In the genomic region with DNA sequence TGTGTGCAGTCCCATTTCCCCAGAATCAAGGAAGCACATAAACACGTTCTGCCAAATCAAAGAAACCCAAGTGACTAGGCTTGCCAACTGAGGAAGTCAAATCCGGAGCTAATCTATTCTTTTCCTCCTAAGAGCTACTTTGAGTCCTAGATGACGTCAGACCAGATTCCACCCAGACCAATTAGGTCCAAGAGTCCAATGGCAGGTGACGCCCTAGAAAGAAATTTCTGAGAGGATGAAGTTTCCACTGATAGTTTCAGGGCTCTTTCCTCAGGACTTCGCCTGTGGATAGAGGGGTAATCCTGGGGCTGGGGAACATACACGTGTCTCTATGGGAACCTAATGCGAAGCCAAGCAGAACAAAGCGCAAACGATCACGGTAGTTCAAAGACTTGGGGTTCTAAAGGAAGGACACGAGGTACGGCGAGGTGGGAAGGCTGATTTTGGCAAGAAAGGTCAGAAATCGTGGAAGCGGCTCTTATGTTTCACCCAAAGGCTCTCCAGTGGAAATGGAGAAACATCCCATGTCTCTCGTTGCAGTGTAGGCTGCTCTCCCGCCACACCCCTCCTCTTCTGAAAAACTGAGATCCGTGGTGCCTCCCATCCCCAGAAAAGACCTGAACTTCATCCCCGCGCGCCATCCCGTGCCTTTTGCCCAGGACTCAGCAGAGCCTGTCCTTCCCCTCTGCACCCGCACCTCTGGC, we compare ENCODE assay signal across 8 mouse cellular contexts. TPM values are rescaled to one million over a fixed set of nuclear protein-coding genes. Genes with fewer than 3 reads are reported as not detected.
DNase-seq lines count a peak whose midpoint lies in the region; ATAC-seq and TF ChIP-seq lines count a peak whose summit lies in the region.

No protein-coding gene starts in this region.

- DNase-seq in thymus, adult 2 months = no peak
- no peak for DNase-seq in thymus, postnatal 14 days
- DNase-seq in embryo, embryonic 10.5 days (ENCODE audit: low spot score) = peak; percentile 75
- peak; percentile 52 for DNase-seq in kidney, postnatal 10 days
- peak; percentile 41 for DNase-seq in midbrain, embryonic 10.5 days (ENCODE audit: low spot score)
- DNase-seq in gastrocnemius, adult 8-10 months (ENCODE audit: low spot score in 2 of 2) = no peak
- no peak for DNase-seq in thymus, postnatal 25 days

- peak overlapping the region; percentile 50 for H3K4me3 ChIP-seq in thymus, adult 2 months (ENCODE audit: control insufficient read depth, insufficient read depth, low read length)
- peak overlapping the region; percentile 80 for H3K4me3 ChIP-seq in heart, embryonic 16.5 days (ENCODE audit: low read length)
- H3K4me3 ChIP-seq in midbrain, embryonic 10.5 days = peak overlapping the region; percentile 70

- H3K9me3 ChIP-seq in heart, embryonic 16.5 days (replicated peaks; ENCODE audit: control insufficient read depth, low read length) = no peaks in the 10 kb centered on the region
- no peaks in the 10 kb centered on the region for H3K9me3 ChIP-seq in midbrain, embryonic 10.5 days (replicated peaks)

- no peaks in the 10 kb centered on the region for H3K27me3 ChIP-seq in thymus, adult 2 months (ENCODE audit: control insufficient read depth, insufficient read depth, low read length)
- H3K27me3 ChIP-seq in heart, embryonic 16.5 days (ENCODE audit: control insufficient read depth, insufficient read depth, low read length) = no peaks in the 10 kb centered on the region
- H3K27me3 ChIP-seq in midbrain, embryonic 10.5 days (ENCODE audit: low read depth, poor library complexity, severe bottlenecking) = no peaks in the 10 kb centered on the region

- peaks cover 3% of the 10 kb centered on the region; the same call in 1 of the 2 replicates for H3K36me3 ChIP-seq in thymus, adult 2 months (ENCODE audit: control insufficient read depth, insufficient read depth, low read length)
- H3K36me3 ChIP-seq in heart, embryonic 16.5 days (ENCODE audit: control insufficient read depth, insufficient read depth) = peaks cover 20% of the 10 kb centered on the region
- H3K36me3 ChIP-seq in midbrain, embryonic 10.5 days = peaks cover 40% of the 10 kb centered on the region

- WGBS in thymus, adult 2 months = under 1% methylated on average over 23 of the region's 23 CpGs
- 1% methylated on average over 23 of the region's 23 CpGs for WGBS in heart, embryonic 16.5 days
- WGBS in midbrain, embryonic 10.5 days = under 1% methylated on average over 23 of the region's 23 CpGs

- no peak for TF ChIP-seq CTCF in thymus, adult 2 months (IDR thresholded peaks at IDR 0.05; ENCODE audit: borderline replicate concordance, control insufficient read depth, extremely low read depth, insufficient read depth, low read length, poor library complexity)

- peaks cover 9% of the 10 kb centered on the region for H3K4me1 ChIP-seq in thymus, adult 2 months (replicated peaks; ENCODE audit: control insufficient read depth, insufficient read depth, low read length)
- H3K4me1 ChIP-seq in heart, embryonic 16.5 days (ENCODE audit: control insufficient read depth, insufficient read depth, low read length) = peaks cover 20% of the 10 kb centered on the region
- peaks cover 26% of the 10 kb centered on the region for H3K4me1 ChIP-seq in midbrain, embryonic 10.5 days

- H3K4me2 ChIP-seq in heart, embryonic 16.5 days (ENCODE audit: low read depth, low read length) = peak overlapping the region; percentile 82

- 0 out of 2 replicates have a peak overlapping the region, but pooled peaks have one; percentile 0 for H3K27ac ChIP-seq in thymus, adult 2 months (ENCODE audit: control insufficient read depth, insufficient read depth, low read length)
- peak overlapping the region; percentile 94 for H3K27ac ChIP-seq in heart, embryonic 16.5 days (ENCODE audit: low read length)
- H3K27ac ChIP-seq in midbrain, embryonic 10.5 days (replicated peaks) = peak overlapping the region; percentile 89

- peak; percentile 3; the same call in 1 of the 2 replicates for ATAC-seq in heart, embryonic 16.5 days (replicated peaks; ENCODE audit: extremely low read depth, insufficient read depth, low FRiP score)

- no peak for TF ChIP-seq POLR2A in thymus, adult 2 months (IDR thresholded peaks at IDR 0.05; ENCODE audit: control insufficient read depth, extremely low read depth, insufficient read depth, low read length, poor library complexity)

- peak overlapping the region; percentile 85 for H3K9ac ChIP-seq in heart, embryonic 16.5 days (ENCODE audit: low read length)

RNA-seq across cellular contexts. Expression of gene Tnfaip1, which starts 0.6 kb away (rescaled TPM):
- polyA plus RNA-seq in thymus, adult 2 months (2012; rRNA removed) = 13.4 and 14.3 TPM in 2 replicates
- 70.5 and 78.4 TPM in 2 replicates for polyA plus RNA-seq in heart, embryonic 16.5 days (2015; fragmentation: Nextera tagmentation; extraction: Ambion mirVana)
- 85.1 and 89.6 TPM in 2 replicates for polyA plus RNA-seq in midbrain, embryonic 10.5 days (2016; fragmentation: Nextera tagmentation; extraction: Ambion mirVana)
- 10 to 100 TPM; 44.2 to 54.5 (median 48.9) TPM for total RNA-seq in gastrocnemius, adult 8-10 months (2022)

RNA-seq across cellular contexts. Expression of gene Ift20, which starts 0.6 kb away (rescaled TPM):
- 58.4 and 60.7 TPM in 2 replicates for polyA plus RNA-seq in thymus, adult 2 months (2012; rRNA removed)
- 98.4 and 109 TPM in 2 replicates for polyA plus RNA-seq in heart, embryonic 16.5 days (2015; fragmentation: Nextera tagmentation; extraction: Ambion mirVana)
- 83.4 and 84.5 TPM in 2 replicates for polyA plus RNA-seq in midbrain, embryonic 10.5 days (2016; fragmentation: Nextera tagmentation; extraction: Ambion mirVana)
- 10 to 100 TPM; 12.7 to 21.1 (median 17.3) TPM for total RNA-seq in gastrocnemius, adult 8-10 months (2022)

RNA-seq across cellular contexts. Expression of gene Tmem97, which starts 15.0 kb away (rescaled TPM):
- polyA plus RNA-seq in thymus, adult 2 months (2012; rRNA removed) = 20.6 and 21.6 TPM in 2 replicates
- polyA plus RNA-seq in heart, embryonic 16.5 days (2015; fragmentation: Nextera tagmentation; extraction: Ambion mirVana) = 46.8 and 48.1 TPM in 2 replicates
- polyA plus RNA-seq in midbrain, embryonic 10.5 days (2016; fragmentation: Nextera tagmentation; extraction: Ambion mirVana) = 91.6 and 110 TPM in 2 replicates
- 1 to 10 TPM; 1.2 to 1.6 (median 1.5) TPM for total RNA-seq in gastrocnemius, adult 8-10 months (2022)

RNA-seq across cellular contexts. Expression of gene Poldip2, which starts 23.5 kb away (rescaled TPM):
- polyA plus RNA-seq in thymus, adult 2 months (2012; rRNA removed) = 41.3 and 43.6 TPM in 2 replicates
- 186 and 187 TPM in 2 replicates for polyA plus RNA-seq in heart, embryonic 16.5 days (2015; fragmentation: Nextera tagmentation; extraction: Ambion mirVana)
- 148 and 157 TPM in 2 replicates for polyA plus RNA-seq in midbrain, embryonic 10.5 days (2016; fragmentation: Nextera tagmentation; extraction: Ambion mirVana)
- total RNA-seq in gastrocnemius, adult 8-10 months (2022) = 100 to 1,000 TPM in 1 of 4 experiments, 10 to 100 TPM in 3; 95.0 to 105 (median 98.5) TPM

RNA-seq across cellular contexts. Expression of gene Tmem199, which starts 23.6 kb away (rescaled TPM):
- polyA plus RNA-seq in thymus, adult 2 months (2012; rRNA removed) = 13.5 and 17.3 TPM in 2 replicates
- polyA plus RNA-seq in heart, embryonic 16.5 days (2015; fragmentation: Nextera tagmentation; extraction: Ambion mirVana) = 40.3 and 43.9 TPM in 2 replicates
- 81.8 and 88.8 TPM in 2 replicates for polyA plus RNA-seq in midbrain, embryonic 10.5 days (2016; fragmentation: Nextera tagmentation; extraction: Ambion mirVana)
- 10 to 100 TPM; 11.0 to 16.0 (median 14.4) TPM for total RNA-seq in gastrocnemius, adult 8-10 months (2022)

Comparison
In these comparisons a context has a peak if more than half of its experiments do, and no peak if none do; other contexts are left out.
1. DNase-seq: peak in embryo, embryonic 10.5 days (single experiment), kidney, postnatal 10 days (single experiment) and midbrain, embryonic 10.5 days (single experiment); none in thymus, adult 2 months (single experiment), thymus, postnatal 14 days (single experiment), gastrocnemius, adult 8-10 months (0 of 2) and thymus, postnatal 25 days (single experiment).
2. H3K27ac ChIP-seq: peak in every context shown above with its lines; median percentile 94 in heart, embryonic 16.5 days; 89 in midbrain, embryonic 10.5 days; 0 in thymus, adult 2 months.
3. Peak in every context shown above with its lines, with median percentiles within 50 percentile points of each other: H3K4me3 ChIP-seq.